Mouse (Mus musculus) 3134 (cell line): ENCODE measurements around the gene Sppl3.

Source experiments
- DNase-seq: peaks from one replicate; pipeline ENCODE4 v3.0.0-alpha.2; 2011; ENCODE audit warnings: low spot score; ENCODE audit not compliant: insufficient read length; ENCODE audit errors: extremely low read depth

Gene Sppl3

DNA sequence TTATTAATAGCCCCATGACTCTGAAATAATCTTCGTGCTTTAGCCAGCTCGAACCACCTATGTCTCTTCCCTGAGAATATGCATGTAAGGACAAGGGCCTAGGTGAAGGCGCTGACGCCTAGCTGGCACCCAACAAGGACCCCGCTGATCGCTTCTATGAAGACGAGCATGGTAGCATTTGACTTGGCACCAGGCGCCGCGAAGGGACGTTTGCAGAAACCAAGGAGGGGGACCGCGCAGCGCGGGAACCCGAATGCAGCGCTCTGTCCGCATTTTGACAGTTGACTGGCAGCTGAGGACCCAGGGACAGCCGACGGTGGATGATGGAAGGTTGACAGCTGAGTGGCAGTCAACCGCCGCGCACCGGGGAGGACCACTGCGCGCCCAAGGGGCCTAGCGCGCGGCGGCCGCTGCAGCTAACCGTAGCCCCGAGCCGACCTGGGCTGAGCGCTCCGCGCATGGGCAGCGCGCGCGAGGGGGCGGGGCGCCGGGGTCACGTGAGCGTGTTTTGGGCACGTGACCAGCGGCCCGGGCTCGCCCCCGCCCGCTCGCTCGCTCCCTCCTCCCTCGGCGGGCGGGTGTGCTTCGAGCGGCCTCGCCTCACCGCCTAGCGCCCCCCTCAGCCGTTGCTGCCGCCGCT lies at the start of gene Sppl3:
TSS of gene Sppl3 (plus strand) at position 561 of the 640 bp plus-strand sequence.
- peak; percentile 78 for DNase-seq

DNA sequence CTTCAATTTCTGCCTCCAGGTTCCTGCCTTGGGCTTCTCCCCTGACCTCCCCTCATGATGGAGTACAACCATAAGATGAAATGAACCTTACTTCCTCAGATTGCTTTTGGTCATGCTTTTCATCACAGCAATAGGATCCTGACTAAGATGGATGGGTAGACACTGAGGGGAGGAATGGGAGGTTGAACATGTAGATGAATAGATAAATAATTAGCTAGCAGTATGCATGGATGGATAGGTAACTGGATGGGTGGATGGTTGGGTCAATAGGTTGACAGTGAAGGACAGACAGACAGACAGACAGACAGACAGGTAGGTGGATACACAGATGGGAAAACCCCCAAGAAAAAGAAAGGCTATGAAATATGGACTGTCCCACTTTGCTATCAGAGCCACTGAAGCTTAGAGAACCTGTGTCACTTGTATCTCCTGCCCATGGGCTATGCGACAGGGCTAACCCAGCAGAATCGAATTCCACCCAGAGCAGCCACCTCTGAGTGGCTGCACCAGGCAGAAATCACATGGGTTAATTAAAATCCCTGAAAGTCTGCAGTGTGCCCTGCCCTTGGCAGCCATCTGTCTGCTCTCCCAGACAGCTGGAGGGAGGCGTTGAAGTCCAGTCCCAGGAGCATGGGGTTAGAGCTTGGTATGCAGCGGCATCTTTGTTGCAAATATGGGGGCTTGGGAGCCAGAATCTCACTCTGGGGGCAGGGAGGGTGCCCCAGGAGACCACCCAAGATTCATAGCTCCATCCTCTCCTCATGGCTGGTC lies 49.2 kb upstream of the Sppl3 start:
- DNase-seq = no peak

DNA sequence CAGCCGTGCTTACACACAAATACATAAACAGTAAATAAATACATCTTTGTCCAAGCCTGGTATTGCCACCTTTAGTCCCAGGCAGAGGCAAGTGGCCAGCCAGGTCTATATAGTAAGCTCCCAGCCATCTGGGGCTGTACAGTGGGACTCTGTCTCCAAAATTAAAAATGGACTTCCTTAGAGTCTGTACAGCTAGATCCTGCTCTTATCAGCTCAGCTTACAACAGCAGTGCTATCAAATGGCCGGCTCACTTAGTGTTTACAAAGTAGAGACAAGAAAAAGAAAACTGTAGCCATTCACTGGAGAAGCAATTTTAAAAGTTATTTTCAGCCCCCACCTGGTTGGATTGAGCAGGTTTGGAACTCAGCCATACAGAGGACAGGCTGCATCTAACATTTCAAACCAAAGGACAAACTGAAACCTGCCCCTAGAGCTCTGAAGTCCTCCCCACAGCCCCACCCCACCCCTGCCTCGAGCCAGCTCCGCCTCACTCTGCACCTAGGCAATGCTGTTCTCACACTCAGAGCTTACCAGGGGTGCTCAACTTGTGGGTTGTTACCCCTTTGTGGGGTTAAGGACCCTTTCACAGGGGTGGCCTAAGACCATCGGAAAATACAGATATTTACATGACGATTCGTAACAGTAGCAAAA lies 46.5 kb upstream of the Sppl3 start:
- DNase-seq = no peak

DNA sequence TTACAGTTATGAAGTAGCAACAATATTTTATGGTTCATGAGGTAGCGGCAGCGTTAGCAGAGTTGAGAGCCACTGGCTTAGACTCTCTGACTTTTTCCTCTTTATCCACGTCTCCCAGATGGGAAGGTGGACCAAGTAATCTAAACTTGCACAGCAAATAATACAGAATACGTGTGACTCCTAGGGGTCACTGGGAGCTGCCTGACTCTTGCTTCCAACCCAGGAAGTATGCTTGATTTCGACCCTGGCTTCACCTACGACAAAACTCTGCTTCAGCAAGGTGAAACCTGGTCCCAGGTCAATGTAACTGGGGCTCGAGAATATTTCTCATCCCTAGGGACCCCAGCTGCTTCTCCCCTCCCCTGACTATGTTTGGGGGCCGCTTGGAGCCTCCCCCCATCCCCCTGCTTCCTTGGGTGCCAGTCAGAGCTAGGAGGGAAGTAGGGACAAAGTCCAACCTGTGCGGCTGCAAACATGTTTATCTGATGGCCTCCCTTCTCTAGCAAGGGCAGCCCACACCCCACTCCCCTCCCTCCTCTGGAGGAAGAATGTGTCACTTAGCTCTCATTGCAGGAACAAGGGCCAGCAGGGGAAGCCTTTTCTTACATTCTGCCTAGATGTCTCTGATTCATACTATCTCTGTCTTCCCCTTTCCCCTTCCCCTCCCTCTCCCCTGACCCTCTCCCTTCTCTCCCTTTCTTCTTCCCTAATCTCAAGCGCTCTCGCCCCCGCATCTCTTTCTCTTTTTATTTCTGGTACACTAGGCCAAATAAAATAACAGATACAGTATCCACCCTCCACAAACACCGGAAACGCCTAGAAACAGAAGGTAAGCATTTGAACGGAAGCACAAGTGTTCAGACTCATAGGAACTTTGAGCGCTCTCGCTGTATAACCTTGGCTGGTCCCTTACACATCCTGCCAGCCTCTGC lies 45.7 kb upstream of the Sppl3 start:
- DNase-seq = no peak

DNA sequence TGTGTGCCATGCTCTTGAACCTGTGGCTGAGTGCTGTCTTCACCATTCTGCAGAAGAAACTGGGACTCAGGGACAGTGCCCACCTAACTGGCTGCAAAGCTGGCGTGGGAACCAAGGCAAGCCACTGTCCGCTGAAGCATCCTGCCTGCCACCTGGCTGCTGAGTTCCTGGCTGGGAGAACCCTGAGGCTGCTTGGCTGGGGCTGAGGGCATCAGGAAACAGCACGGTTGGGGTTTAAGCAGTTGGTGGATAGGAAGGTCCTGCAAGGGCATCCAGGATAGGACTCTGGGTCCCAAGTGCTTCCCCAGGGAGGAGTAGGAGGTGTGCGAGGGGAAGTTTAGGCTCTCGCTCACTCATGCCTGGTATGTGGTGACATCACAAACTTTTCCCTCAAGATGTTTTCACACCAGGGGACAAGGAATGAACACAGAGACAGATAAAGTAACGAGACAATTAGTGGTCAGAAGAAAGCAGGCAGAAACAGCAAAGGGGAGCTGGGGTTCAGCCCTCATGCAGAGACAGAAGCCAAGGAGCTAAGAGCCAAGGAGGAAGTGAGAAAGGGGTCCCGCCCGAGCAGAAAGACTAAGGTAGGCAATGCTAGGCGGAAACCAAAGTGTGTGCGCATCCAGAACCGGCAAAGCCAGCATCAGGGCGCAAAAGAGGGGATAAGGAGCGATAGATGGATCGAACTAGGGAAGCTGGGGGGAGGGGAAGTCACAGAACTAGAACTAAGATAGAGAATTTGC lies 43.2 kb upstream of the Sppl3 start:
- no peak for DNase-seq

DNA sequence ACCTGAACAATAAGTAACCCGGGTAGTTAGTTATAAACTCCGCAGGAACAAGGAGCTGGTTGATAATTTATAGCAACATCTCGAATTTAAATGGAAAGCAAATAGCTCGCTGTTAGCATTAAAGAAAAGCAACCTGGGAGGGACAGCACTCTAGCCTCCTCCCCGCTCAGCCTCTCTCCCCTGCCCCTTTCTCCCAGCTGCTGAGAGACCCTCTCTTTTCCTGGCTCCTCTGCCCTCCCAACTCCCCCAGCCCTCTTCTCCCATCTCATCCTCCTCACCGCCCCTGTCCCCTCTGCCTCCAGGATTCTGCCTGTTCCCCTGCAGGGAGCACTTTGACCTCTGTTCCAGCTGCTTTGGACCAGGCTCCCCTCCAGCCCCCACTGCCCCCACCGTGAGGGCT lies 42.3 kb upstream of the Sppl3 start:
- DNase-seq = no peak

DNA sequence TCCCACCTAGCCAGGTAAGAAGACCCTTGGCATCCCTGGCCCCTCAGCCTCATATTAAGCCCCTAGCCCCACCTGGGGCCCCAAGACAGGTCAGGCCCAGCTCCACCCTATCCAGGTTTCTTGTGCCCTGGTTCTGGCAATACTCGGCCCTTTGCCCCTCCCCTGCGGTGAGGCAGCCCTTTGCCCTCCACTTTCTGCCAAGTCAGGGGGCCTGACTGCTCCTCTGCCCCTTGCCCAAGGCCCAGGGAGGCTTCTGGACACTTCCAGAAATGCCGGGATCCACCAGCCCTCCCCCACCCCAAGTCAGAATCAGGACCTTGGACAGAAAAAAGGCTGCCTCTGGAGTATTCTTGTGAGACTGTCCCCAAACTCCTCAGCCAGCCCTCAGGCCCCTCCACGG lies 41.9 kb upstream of the Sppl3 start:
- DNase-seq = no peak

DNA sequence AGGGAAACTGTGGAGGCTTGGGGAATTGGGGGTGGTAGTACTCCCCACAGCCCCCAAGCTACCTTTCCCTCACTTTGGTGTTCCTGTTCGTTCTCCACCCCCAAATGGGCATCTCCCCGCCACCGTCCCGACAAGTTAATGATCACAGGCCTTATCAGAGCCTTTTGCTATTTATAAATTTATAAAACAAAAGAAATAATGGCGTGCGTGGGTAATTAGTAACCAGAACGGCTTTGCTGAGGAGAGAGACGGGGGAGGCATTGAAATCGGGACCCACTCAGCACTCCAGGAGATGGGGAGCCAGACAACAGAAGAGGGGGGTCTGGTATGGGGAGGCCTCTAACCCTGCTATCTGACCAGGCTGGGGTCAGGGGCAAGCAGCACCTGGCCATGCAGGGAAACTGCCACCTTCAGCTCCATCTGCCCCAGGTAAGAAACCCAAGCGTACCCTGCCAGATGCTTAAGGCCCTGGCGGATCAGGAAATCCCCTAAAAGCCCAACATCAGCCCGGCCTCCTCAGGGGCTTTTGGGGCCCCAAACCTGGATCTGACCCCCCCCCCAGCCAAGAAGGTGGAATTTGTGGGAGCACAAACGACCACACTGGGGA lies 41.2 kb upstream of the Sppl3 start:
- no peak for DNase-seq

DNA sequence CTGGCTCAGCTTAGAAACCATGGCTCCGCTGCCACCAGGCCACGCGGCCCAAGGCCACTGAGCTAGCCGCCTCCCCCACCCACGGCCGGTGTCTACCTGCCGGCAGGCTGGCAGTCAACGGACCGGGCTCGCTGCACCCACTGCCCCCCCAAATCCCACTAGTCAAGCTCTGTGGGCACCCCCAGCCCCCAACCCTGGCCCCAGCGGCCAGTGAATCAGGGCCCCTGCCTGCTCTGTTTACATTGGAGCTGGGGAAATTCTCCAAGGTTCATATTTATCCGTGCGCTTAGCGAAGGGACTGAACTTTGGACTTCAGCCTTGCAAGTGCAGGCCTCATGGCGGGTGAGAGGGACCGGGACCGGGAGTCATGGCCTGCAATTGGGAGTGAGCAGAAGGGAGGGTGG lies 40.1 kb upstream of the Sppl3 start, which contains the start of gene Hnf1a:
TSS of gene Hnf1a (minus strand) at position 271 of the 404 bp plus-strand sequence.
- DNase-seq = no peak

DNA sequence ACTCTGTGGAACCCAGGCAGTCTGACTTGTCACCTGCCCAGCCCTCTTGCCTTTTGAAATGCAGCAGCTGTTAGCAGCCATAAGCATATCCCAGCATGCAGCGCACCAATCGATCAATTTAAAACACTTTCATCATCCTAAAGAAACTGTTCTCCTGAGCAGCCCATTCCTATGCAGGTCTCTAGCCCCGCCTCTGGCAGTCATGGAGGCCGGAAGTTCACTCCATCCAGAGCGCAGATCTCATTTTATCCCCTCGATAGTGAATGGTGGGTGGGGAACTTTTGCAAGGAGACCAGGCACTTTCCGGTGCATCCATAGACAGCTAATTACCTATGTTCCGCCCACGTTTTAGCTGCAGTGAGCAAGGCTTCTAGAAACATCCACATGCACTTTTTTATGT lies 38.7 kb upstream of the Sppl3 start:
- no peak for DNase-seq

DNA sequence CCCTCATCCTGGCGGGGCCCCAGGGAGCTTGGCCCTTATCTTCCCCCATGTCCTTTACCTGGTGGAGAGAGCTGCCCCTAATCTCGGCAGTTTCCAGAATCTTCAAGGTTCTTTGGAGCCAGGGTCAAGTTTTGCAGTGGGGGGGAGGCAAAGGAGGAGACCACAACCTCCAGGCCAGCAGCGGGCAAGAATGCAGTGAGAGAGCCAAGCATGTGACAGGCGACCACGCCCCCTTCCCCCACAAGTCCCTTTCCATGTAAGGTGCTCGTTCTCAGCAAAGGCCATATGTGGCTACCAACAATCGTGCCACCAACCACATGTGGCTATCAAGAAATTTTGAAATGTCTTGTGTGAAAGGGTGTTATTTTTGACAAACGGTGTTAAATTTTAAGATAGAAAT lies 37.8 kb upstream of the Sppl3 start:
- no peak for DNase-seq

DNA sequence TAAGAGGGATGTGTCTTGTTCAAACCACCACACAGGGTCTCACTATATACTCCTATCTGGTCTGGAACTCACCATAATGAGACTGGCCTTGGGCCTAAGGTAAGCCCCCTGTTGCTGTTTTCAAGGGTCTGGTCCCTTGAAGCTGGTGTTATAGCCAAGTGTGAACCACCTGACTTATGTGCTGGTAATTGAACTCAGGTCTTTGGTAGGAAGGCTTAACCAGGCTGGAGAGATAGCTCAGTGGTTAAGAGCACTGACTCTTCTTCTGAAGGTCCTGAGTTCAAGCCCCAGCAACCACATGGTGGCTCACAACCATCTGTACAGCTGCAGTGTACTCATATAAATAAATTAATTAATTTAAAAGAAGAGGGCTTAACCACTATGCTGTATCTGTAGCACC lies 34.0 kb upstream of the Sppl3 start:
- no peak for DNase-seq

DNA sequence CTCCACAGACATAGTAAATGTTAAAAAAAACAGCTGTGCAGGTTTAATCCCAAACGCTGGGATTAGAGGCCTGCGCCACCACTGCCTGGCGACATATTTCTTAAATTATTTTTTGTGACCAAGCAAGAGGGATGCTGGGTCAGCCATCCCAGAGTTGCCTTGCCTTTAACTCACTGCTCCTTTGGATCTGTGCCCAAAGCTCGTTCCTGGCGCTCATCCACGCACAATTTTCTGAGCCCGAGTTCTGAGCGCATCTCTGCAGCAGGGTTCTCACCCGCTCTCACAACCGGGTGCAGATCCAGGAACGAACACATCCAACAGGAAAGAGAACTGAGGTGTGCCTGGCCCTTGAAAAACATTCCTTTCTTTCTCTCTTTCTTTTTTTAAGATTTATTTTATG lies 32.5 kb upstream of the Sppl3 start:
- DNase-seq = no peak

DNA sequence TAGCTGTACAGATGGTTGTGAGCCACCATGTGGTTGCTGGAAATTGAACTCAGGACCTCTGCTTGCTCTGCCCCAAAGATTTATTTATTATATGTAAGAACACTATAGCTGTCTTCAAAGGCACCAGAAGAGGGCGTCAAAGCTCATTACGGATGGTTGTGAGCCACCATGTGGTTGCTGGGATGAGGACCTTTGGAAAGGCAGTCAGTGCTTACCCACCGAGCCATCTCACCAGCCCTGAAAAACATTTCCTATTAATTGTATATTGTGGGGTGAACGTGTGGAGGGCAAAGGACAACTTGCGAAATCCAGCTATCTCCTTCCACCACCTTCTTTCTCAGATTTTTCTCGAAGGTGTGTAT lies 32.1 kb upstream of the Sppl3 start:
- DNase-seq = peak; percentile 68

DNA sequence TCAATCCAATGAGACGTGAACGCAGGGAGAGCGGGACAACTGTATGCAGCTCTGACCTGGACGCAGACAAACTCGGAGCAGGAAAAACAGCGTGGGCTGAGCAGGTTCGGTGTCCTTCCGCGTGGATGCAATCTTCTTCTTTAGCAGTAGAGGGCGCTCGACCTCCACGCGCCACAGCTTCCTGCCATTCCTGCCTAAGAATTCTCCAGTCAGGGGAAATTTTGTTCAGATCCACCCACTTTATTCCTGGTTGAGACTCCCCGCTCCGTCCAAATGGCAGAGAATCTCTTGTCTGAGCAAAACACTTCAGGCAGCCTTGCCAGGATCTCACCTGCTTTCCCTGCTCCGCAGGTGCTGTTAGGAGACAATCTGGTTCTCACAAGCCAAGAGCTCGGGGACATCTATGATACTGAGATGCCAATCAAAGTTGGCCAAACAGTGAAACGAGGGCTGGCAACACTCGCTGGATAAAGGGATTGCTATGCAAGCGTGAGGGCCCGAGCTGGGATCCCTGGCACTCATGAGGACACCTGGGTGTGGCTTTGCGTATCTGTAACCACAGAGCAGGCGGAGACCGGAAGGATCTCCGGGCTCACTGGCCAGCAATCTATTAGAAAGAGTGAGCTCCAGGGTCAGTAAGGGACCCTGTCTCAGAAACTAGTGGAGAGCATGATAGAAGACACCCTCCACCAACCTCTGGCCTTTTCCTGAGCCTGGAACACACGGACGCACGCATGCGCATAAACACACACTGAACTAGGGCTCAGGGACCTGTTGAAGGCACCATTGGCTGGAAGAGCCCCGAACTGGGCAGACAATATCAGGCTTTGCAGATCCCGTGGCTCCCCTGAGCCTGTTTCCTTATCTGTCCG lies 31.5 kb upstream of the Sppl3 start:
- DNase-seq = peak; percentile 61

DNA sequence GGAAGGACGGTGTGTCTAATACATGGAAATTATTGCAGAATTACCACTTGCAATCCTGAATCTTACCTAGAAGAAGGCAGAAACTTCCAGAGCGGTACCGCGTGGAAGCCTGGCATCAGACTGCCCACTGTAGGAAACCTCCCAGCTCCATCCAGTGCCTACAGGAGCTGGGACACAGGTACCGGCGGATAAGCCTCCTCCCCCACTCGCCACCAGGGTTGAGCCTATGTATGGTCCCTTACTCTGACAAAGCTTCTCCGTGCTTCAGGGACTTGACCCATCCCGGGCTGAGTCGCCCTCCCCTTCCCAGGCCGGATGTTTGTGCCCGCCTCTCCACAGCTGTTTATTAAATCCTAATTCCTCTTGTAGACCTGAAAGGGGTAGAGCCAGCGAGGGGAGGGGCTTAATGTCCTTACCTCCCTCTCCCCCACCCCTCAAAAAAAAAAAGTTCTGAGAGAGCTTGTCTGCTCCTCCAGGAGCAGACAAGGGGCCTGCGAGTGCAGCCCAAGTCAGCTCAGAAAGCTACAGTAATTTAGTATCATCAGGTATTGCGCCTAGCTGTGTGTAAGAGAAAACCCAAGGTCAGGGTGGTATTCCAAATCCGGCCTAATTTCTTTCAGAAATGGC lies 30.7 kb upstream of the Sppl3 start:
- DNase-seq = peak; percentile 23

DNA sequence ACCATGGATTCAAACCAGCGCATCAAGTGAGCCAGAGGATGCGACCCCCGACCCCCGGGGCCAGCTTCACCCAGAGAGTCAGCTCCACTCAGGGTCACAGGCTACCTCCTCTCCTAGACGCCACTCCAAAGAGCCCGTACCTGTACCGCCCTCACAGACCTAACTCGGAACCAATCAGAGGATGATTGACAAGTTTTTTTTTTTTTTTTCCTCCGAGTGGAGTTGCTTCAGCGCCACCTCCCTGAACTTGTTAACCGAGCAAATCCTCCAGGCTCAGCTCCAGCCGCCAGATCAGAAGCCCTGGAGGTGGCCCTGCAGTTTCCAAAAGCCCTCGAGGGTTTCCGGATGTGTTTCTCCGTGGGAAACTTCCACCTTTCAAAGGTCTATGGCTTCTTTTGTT lies 28.9 kb upstream of the Sppl3 start:
- no peak for DNase-seq

DNA sequence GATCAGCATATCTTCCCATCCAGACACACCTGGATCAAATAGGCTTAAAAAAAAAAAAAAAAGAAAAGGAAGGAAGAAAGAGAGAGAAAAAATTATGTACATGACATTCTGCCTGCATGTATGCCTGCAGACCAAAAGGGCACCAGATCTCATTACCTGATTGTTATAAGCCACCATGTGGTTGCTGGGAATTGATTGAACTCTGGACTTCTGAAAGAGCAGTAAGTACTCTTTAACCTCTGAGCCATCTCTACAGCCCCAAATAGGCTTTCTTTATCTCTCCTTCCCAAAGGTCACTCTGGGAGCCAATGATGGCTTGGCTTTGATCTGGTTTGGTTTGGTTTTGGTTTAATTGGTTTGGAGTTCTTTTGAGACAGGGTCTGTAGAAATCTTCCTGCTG lies 25.9 kb upstream of the Sppl3 start:
- no peak for DNase-seq
